Mouse (Mus musculus) thymus, adult 2 months (tissue): ENCODE measurements around the gene Tbk1.

ENCODE experiments used
- CTCF ChIP-seq: fragments of 200-500 bp; IDR thresholded peaks from 2 replicates; pipeline ENCODE4 v1.5.1; 2012; ENCODE audit warnings: mild to moderate bottlenecking, control low read depth, low read length, moderate library complexity, borderline replicate concordance; ENCODE audit not compliant: control insufficient read depth, poor library complexity, insufficient read depth; ENCODE audit errors: extremely low read depth
- POLR2A ChIP-seq: fragments of 200-500 bp; IDR thresholded peaks from 2 replicates; pipeline ENCODE4 v1.6.1; 2012; ENCODE audit warnings: mild to moderate bottlenecking, low read length, control low read depth, moderate library complexity; ENCODE audit not compliant: control insufficient read depth, poor library complexity, insufficient read depth; ENCODE audit errors: extremely low read depth

- TF ChIP-seq CTCF, result no peak
- TF ChIP-seq POLR2A, result no peak
Observed at GRCm38 (mm10) chr10:121580381-121580780, 6.2 kb downstream of the Tbk1 start.
